Mouse (Mus musculus): ENCODE results near the gene Smad6.

The Smad6 gene

GRCm38 (mm10) chr9:63959129-63959932 lies 62.5 kb downstream of the Smad6 start:
- DNase-seq (ENCODE audit: low spot score), result peak; percentile 78

- DNase-seq (ENCODE audit: low spot score), result peak; percentile 75
Measured at GRCm38 (mm10) chr9:63958337-63959030, 63.4 kb downstream of the Smad6 start.

GRCm38 (mm10) chr9:63957647-63958185 lies 64.1 kb downstream of the Smad6 start:
- no peak for DNase-seq (ENCODE audit: low spot score)

- peak; percentile 79 for DNase-seq (ENCODE audit: low spot score)
Measured at GRCm38 (mm10) chr9:63956052-63956451, 65.8 kb downstream of the Smad6 start.

- DNase-seq (ENCODE audit: low spot score), result no peak
Measured at GRCm38 (mm10) chr9:63953691-63954090, 68.2 kb downstream of the Smad6 start.

- no peak for DNase-seq (ENCODE audit: low spot score)
Measured at GRCm38 (mm10) chr9:63952591-63952990, 69.3 kb downstream of the Smad6 start.

- DNase-seq (ENCODE audit: low spot score), result no peak
Measured at GRCm38 (mm10) chr9:63950357-63950756, 71.5 kb downstream of the Smad6 start.

GRCm38 (mm10) chr9:63949393-63949792 lies 72.5 kb downstream of the Smad6 start:
- DNase-seq (ENCODE audit: low spot score), result no peak

GRCm38 (mm10) chr9:63942608-63942982 lies 79.3 kb downstream of the Smad6 start:
- no peak for DNase-seq (ENCODE audit: low spot score)

GRCm38 (mm10) chr9:63941747-63942607 lies 79.9 kb downstream of the Smad6 start:
- peak; percentile 82 for DNase-seq (ENCODE audit: low spot score)

- no peak for DNase-seq (ENCODE audit: low spot score)
Measured at GRCm38 (mm10) chr9:63936256-63936655, 85.6 kb downstream of the Smad6 start.

- no peak for DNase-seq (ENCODE audit: low spot score)
Measured at GRCm38 (mm10) chr9:63933068-63933467, 88.8 kb downstream of the Smad6 start.

GRCm38 (mm10) chr9:63927340-63928049 lies 94.4 kb downstream of the Smad6 start:
- DNase-seq (ENCODE audit: low spot score), result peak; percentile 71

GRCm38 (mm10) chr9:63926377-63926776 lies 95.5 kb downstream of the Smad6 start:
- DNase-seq (ENCODE audit: low spot score), result no peak

- no peak for DNase-seq (ENCODE audit: low spot score)
Measured at GRCm38 (mm10) chr9:63923190-63923717, 98.6 kb downstream of the Smad6 start.

- no peak for DNase-seq (ENCODE audit: low spot score)
Measured at GRCm38 (mm10) chr9:63919708-63920107, 102.2 kb downstream of the Smad6 start.

GRCm38 (mm10) chr9:63919001-63919555 lies 102.8 kb downstream of the Smad6 start:
- DNase-seq (ENCODE audit: low spot score), result no peak

- DNase-seq (ENCODE audit: low spot score), result peak; percentile 89
Measured at GRCm38 (mm10) chr9:63918245-63918644, 103.6 kb downstream of the Smad6 start.

- no peak for DNase-seq (ENCODE audit: low spot score)
Measured at GRCm38 (mm10) chr9:63916441-63916840, 105.4 kb downstream of the Smad6 start.

GRCm38 (mm10) chr9:63915976-63916375 lies 105.9 kb downstream of the Smad6 start:
- peak; percentile 82 for DNase-seq (ENCODE audit: low spot score)

- no peak for DNase-seq (ENCODE audit: low spot score)
Measured at GRCm38 (mm10) chr9:63914944-63915343, 106.9 kb downstream of the Smad6 start.

Measured in urinary bladder, postnatal 14 days (tissue).